Mouse (Mus musculus) C2C12 (cell line): ENCODE results near the gene Izumo2. TPM values are rescaled to one million over a fixed set of nuclear protein-coding genes. Genes with fewer than 3 reads are reported as not detected.
"Not testable (repeated sequence)": the region's sequence is repeated elsewhere in the genome, so short reads cannot be mapped to it uniquely, and the experiment has no call there.

Source experiments
- H3K27me3 ChIP-seq: one replicate; pipeline ENCODE4 v1.6.1; 2011; ENCODE audit not compliant: control insufficient read depth, insufficient read depth, insufficient read length
- H3K36me3 ChIP-seq: one replicate; pipeline ENCODE4 v1.6.1; 2011; ENCODE audit not compliant: control insufficient read depth, insufficient read depth
- H3K4me3 ChIP-seq: one replicate; pipeline ENCODE4 v1.5.1; 2011; ENCODE audit warnings: mild to moderate bottlenecking, control low read depth; ENCODE audit not compliant: poor library complexity, insufficient read depth, severe bottlenecking
- H3K79me2 ChIP-seq: one replicate; pipeline ENCODE4 v1.6.1; 2011; ENCODE audit not compliant: control insufficient read depth, insufficient read depth
- H3K79me3 ChIP-seq: one replicate; pipeline ENCODE4 v1.6.1; 2011; ENCODE audit warnings: low read depth, control low read depth
- H3ac ChIP-seq: one replicate; pipeline ENCODE3; 2011; ENCODE audit warnings: low read depth; ENCODE audit not compliant: control insufficient read depth, insufficient read length
- CEBPB ChIP-seq: IDR thresholded peaks from one replicate; pipeline ENCODE4 v1.6.1; 2011; ENCODE audit warnings: low read depth, mild to moderate bottlenecking, control low read depth, moderate library complexity
- CTCF ChIP-seq: IDR thresholded peaks from one replicate; pipeline ENCODE4 v1.5.1; 2011; ENCODE audit not compliant: control insufficient read depth, insufficient read depth, insufficient read length
- FOSL1 ChIP-seq: IDR thresholded peaks from one replicate; pipeline ENCODE4 v1.8.0; 2011; ENCODE audit warnings: mild to moderate bottlenecking, low read length; ENCODE audit not compliant: poor library complexity, insufficient read depth, severe bottlenecking
- MAX ChIP-seq: IDR thresholded peaks from one replicate; pipeline ENCODE4 v1.6.1; 2011; ENCODE audit warnings: mild to moderate bottlenecking, control low read depth
- MYOD1 ChIP-seq: IDR thresholded peaks from one replicate; pipeline ENCODE4 v1.6.1; 2011; ENCODE audit warnings: low read depth; ENCODE audit not compliant: control insufficient read depth, insufficient read length
- MYOG ChIP-seq: IDR thresholded peaks from one replicate; pipeline ENCODE4 v1.6.1; 2011; ENCODE audit not compliant: control insufficient read depth, insufficient read length; ENCODE audit errors: extremely low read depth
- USF1 ChIP-seq: IDR thresholded peaks from one replicate; pipeline ENCODE4 v1.6.1; 2011; ENCODE audit warnings: low read depth, mild to moderate bottlenecking, control low read depth, moderate library complexity
- polyA plus RNA-seq: library from polyadenylated mRNA; unstranded; fragments of >200 nt; fragmentation: generic; extraction: Trizol; gene quantifications from one replicate; pipeline ENCODE4 v1.2.1, GENCODE M21; 2012; ENCODE audit warnings: missing spikeins

Izumo2 gene
- polyA plus RNA-seq, 1 experiment: not detected

DNA sequence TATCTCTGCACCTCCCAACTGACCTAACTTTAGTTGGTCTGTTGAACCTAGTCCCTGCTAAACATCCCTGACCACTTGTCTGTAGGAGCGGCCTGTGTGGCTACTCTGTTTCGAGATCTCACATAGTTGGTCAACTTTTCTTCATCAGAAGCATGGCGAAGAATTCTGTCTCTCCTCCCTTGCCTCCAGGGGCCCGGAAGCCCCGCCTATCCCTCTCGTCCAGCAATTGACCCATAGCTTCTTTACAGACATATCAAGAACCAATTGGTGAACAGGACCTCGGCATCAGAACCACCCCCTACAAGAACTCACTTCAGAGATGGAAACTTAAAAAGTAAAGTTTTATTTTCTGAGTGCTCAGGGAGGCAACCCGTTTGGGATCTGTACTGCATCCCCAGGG is 5.6 kb upstream of the Izumo2 start:
- TF ChIP-seq CEBPB (no peak), MAX (no peak), CTCF (no peak), MYOD1 (no peak), USF1 (no peak), MYOG (no peak), FOSL1 (no peak)
- Histone ChIP-seq H3K36me3 (no peaks in the 10 kb centered on the region), H3K4me3 (no peak overlapping the region), H3K79me2 (no peaks in the 10 kb centered on the region), H3K79me3 (no peaks in the 10 kb centered on the region), H3ac (no peak overlapping the region), H3K27me3 (no peaks in the 10 kb centered on the region)

DNA sequence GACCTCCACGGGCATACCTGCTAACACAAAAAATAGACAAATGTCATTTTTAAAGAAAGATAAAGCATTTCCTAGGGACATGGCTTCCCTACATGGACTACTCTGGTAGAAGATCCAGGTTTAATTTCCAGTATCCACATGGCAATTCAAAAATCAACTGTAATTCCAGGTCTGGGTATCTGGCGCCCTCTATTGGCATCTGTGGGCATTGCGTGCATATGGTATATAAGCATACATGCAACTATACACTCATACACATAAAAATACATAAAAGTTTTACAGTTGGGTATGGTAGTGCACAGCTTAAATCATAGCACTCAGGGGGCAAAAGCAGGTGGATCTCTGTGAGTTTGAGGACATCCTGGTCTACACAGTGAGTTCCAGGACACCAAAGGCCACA is 4.2 kb upstream of the Izumo2 start:
- H3K79me3 ChIP-seq: no peaks in the 10 kb centered on the region
- H3K36me3 ChIP-seq: no peaks in the 10 kb centered on the region
- no peaks in the 10 kb centered on the region for H3K27me3 ChIP-seq
- H3ac ChIP-seq: no peak overlapping the region
- no peaks in the 10 kb centered on the region for H3K79me2 ChIP-seq
- TF ChIP-seq CTCF (peak; percentile 8), FOSL1 (no peak)
- H3K4me3 ChIP-seq: no peak overlapping the region

DNA sequence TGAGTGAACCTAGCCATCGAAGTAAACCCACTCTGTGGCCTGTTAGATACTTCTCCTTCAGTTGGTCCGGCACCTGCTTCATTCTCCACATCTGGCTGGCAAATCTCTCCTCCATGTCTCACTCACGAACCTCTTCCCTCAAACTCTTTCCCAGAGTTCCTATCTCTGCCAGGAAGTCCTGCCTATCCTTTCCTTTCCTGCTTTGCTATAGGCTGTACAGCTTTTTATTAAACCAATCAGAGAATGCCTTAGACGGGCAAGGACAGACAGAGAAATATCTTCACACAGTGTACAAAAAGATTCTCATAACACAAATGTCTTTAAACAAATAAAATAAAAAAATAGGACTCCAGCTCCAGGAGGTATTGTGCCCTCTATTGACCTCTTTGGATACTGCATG is 3.5 kb upstream of the Izumo2 start:
- no peaks in the 10 kb centered on the region for H3K27me3 ChIP-seq

DNA sequence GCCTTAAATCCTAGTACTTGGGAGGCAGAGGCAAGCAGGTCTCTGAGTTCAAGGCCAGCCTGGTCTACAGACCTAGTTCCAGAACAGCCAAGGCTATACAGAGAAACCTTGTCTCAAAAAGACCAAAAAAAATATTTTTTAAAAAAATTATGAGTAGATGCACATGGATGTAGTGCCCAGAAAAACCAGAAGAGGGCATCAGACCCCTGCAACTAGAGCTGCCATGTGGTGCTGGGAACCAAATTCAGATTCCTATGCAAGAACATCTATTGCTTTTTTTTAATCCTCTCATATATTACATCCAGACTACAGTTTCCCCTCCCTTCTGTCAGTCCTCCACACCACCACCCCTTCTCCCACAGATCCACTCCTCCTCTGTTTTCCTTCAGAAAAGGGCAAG is 2.2 kb upstream of the Izumo2 start:
- Histone ChIP-seq H3K4me3 (no peak overlapping the region), H3K79me3 (no peaks in the 10 kb centered on the region), H3ac (no peak overlapping the region), H3K27me3 (no peaks in the 10 kb centered on the region), H3K36me3 (no peaks in the 10 kb centered on the region), H3K79me2 (no peaks in the 10 kb centered on the region)
- no peak for TF ChIP-seq USF1
- TF ChIP-seq CTCF: no peak
- no peak for TF ChIP-seq CEBPB
- TF ChIP-seq FOSL1: no peak
- TF ChIP-seq MAX: no peak
- TF ChIP-seq MYOD1: no peak
- no peak for TF ChIP-seq MYOG

More for the DNA sequence above, 3.5 kb upstream of the Izumo2 start:
- Histone ChIP-seq H3K4me3 (no peak overlapping the region), H3K79me2 (no peaks in the 10 kb centered on the region), H3K36me3 (no peaks in the 10 kb centered on the region), H3K79me3 (no peaks in the 10 kb centered on the region), H3ac (no peak overlapping the region)
- TF ChIP-seq MYOD1: no peak
- TF ChIP-seq MYOG: no peak
- TF ChIP-seq USF1: no peak
- no peak for TF ChIP-seq CTCF
- TF ChIP-seq CEBPB: no peak
- TF ChIP-seq FOSL1: no peak
- no peak for TF ChIP-seq MAX

DNA sequence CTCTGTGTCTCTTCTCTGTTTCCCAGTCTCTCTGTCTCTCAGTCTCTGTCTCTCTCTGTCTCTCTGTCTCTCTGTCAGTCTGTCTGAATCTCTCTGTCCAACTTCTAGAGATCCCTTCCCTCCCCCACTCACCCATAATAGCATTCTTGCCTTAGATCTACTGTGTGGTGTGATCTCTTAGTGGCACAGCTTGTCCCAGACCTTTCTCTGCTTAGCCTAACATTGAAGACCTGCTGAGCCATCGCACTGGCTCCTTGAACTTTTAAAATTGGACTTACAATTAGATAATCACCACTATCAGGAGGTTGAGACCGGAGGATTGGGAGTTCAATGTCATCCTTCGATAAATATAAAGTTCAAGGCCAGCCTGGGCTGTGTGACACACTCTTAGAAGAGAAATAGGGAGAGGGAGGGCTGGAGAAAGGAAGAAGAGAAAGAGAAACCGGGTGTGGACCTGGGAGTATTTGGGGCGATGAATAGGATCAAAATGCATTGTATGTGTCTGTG is 1.3 kb upstream of the Izumo2 start:
- TF ChIP-seq USF1: no peak
- TF ChIP-seq CEBPB: no peak
- TF ChIP-seq MAX: no peak
- no peak for TF ChIP-seq MYOD1
- TF ChIP-seq FOSL1: no peak
- TF ChIP-seq CTCF: no peak
- TF ChIP-seq MYOG: no peak
- no peak overlapping the region for H3ac ChIP-seq
- no peaks in the 10 kb centered on the region for H3K79me2 ChIP-seq
- H3K79me3 ChIP-seq: no peaks in the 10 kb centered on the region
- no peaks in the 10 kb centered on the region for H3K27me3 ChIP-seq
- H3K4me3 ChIP-seq: no peak overlapping the region
- no peaks in the 10 kb centered on the region for H3K36me3 ChIP-seq

DNA sequence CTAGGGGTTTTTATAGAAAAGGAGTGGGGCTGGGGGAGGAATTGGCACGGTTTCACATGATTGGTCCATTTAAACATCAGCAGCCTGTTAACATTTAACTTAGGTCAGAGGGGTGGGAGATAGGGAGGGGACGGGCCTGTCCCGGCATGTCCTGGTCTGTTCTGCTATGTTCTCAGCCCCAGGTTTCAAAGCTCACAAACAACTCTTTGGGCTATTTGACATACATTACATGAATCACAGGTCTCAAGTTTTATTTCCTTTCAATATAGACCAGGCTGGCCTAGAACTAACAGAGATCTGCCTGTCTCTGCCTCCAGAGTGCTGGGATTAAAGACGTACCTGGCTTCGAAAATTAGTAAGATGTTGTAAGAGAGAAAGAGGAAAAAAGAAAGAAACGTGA is 449 bp upstream of the Izumo2 start:
- H3K36me3 ChIP-seq, H3K79me2 ChIP-seq, H3K4me3 ChIP-seq, H3ac ChIP-seq, H3K27me3 ChIP-seq, H3K79me3 ChIP-seq: not testable (repeated sequence)
